Mouse (Mus musculus): Measurements from ENCODE around the gene Bend5. TPM values are rescaled to one million over a fixed set of nuclear protein-coding genes. Genes with fewer than 3 reads are reported as not detected.

The Bend5 gene
- total and polyA plus RNA-seq, 3 experiments, result not detected

- H3K36me3 ChIP-seq (ENCODE audit: control insufficient read depth in 1 of 2, insufficient read depth in 2 of 2, low read length in 2 of 2), result no peaks in the 10 kb centered on the region
- no peak overlapping the region for H3K27ac ChIP-seq (ENCODE audit: control insufficient read depth, low read depth, low read length)
- H3K79me2 ChIP-seq (ENCODE audit: control insufficient read depth, insufficient read depth, low read length, poor library complexity), result no peaks in the 10 kb centered on the region
- H3K4me1 ChIP-seq (ENCODE audit: control insufficient read depth in 1 of 2, insufficient read depth in 2 of 2, low read length in 2 of 2), result no peaks in the 10 kb centered on the region
- no peak overlapping the region for H3K9ac ChIP-seq (ENCODE audit: control insufficient read depth, low read depth, low read length, poor library complexity, severe bottlenecking)
- no peak overlapping the region for H3K4me3 ChIP-seq (ENCODE audit: control insufficient read depth in 1 of 2, insufficient read depth in 1 of 2, low read depth in 2 of 2, low read length in 2 of 2)
- H3K9me3 ChIP-seq (replicated peaks; ENCODE audit: insufficient read depth, low read length), result no peaks in the 10 kb centered on the region
- TF ChIP-seq TCF12 (IDR thresholded peaks at IDR 0.05; ENCODE audit: low read depth, low read length) (no peak), ZNF384 (IDR thresholded peaks at IDR 0.05; ENCODE audit: low read depth, low read length) (no peak), EP300 (IDR thresholded peaks at IDR 0.05; ENCODE audit: low read depth in 1 of 2, low read length in 2 of 2) (no peak), RCOR1 (IDR thresholded peaks at IDR 0.05; ENCODE audit: low read depth, low read length) (no peak), POLR2A (IDR thresholded peaks at IDR 0.05; ENCODE audit: control insufficient read depth in 1 of 2, insufficient read depth in 1 of 2, low read depth in 1 of 2, low read length in 2 of 2, poor library complexity in 1 of 2) (no peak)
- no peak for DNase-seq (ENCODE audit: low read depth, low spot score)
- H3K27me3 ChIP-seq (ENCODE audit: control insufficient read depth in 1 of 2, insufficient read depth in 2 of 2, low read length in 2 of 2), result no peaks in the 10 kb centered on the region
Observed at GRCm38 (mm10) chr4:111390736-111391135, 24.1 kb upstream of the Bend5 start.

- no peaks in the 10 kb centered on the region for H3K27me3 ChIP-seq (ENCODE audit: control insufficient read depth in 1 of 2, insufficient read depth in 2 of 2, low read length in 2 of 2)
- H3K79me2 ChIP-seq (ENCODE audit: control insufficient read depth, insufficient read depth, low read length, poor library complexity), result no peaks in the 10 kb centered on the region
- no peak for TF ChIP-seq MAX (IDR thresholded peaks at IDR 0.05; ENCODE audit: low read length)
- TF ChIP-seq MAZ (IDR thresholded peaks at IDR 0.05; ENCODE audit: low read depth, low read length), result no peak
- no peak for TF ChIP-seq USF2 (IDR thresholded peaks at IDR 0.05; ENCODE audit: borderline replicate concordance in 1 of 2, insufficient read depth in 1 of 2, low read depth in 1 of 2, low read length in 2 of 2)
- TF ChIP-seq TBP (IDR thresholded peaks at IDR 0.05; ENCODE audit: low read depth, low read length), result no peak
- TF ChIP-seq USF1 (IDR thresholded peaks at IDR 0.05; ENCODE audit: low read depth, low read length), result no peak
- TF ChIP-seq E2F4 (IDR thresholded peaks at IDR 0.05; ENCODE audit: borderline replicate concordance, low read depth, low read length), result no peak
- TF ChIP-seq SIN3A (IDR thresholded peaks at IDR 0.05; ENCODE audit: low read length), result no peak
- no peak for TF ChIP-seq MYC (IDR thresholded peaks at IDR 0.05; ENCODE audit: low read depth, low read length)
- no peak overlapping the region for H3K4me3 ChIP-seq (ENCODE audit: control insufficient read depth in 1 of 2, insufficient read depth in 1 of 2, low read depth in 2 of 2, low read length in 2 of 2)
- no peak for DNase-seq (ENCODE audit: low read depth, low spot score)
- H3K9me3 ChIP-seq (replicated peaks; ENCODE audit: insufficient read depth, low read length), result no peaks in the 10 kb centered on the region
- no peaks in the 10 kb centered on the region for H3K4me1 ChIP-seq (ENCODE audit: control insufficient read depth in 1 of 2, insufficient read depth in 2 of 2, low read length in 2 of 2)
- H3K9ac ChIP-seq (ENCODE audit: control insufficient read depth, low read depth, low read length, poor library complexity, severe bottlenecking), result no peak overlapping the region
- H3K36me3 ChIP-seq (ENCODE audit: control insufficient read depth in 1 of 2, insufficient read depth in 2 of 2, low read length in 2 of 2), result no peaks in the 10 kb centered on the region
- H3K27ac ChIP-seq (ENCODE audit: control insufficient read depth, low read depth, low read length), result no peak overlapping the region
Observed at GRCm38 (mm10) chr4:111399784-111400183, 15.0 kb upstream of the Bend5 start.

- DNase-seq (ENCODE audit: low read depth, low spot score), result no peak
- Histone ChIP-seq H3K4me1 (ENCODE audit: control insufficient read depth in 1 of 2, insufficient read depth in 2 of 2, low read length in 2 of 2) (no peaks in the 10 kb centered on the region), H3K79me2 (ENCODE audit: control insufficient read depth, insufficient read depth, low read length, poor library complexity) (no peaks in the 10 kb centered on the region), H3K9ac (ENCODE audit: control insufficient read depth, low read depth, low read length, poor library complexity, severe bottlenecking) (no peak overlapping the region), H3K27ac (ENCODE audit: control insufficient read depth, low read depth, low read length) (no peak overlapping the region), H3K27me3 (ENCODE audit: control insufficient read depth in 1 of 2, insufficient read depth in 2 of 2, low read length in 2 of 2) (no peaks in the 10 kb centered on the region), H3K4me3 (ENCODE audit: control insufficient read depth in 1 of 2, insufficient read depth in 1 of 2, low read depth in 2 of 2, low read length in 2 of 2) (no peak overlapping the region), H3K9me3 (replicated peaks; ENCODE audit: insufficient read depth, low read length) (no peaks in the 10 kb centered on the region; the same call in 1 of the 2 replicates), H3K36me3 (ENCODE audit: control insufficient read depth in 1 of 2, insufficient read depth in 2 of 2, low read length in 2 of 2) (no peaks in the 10 kb centered on the region)
- no peak for TF ChIP-seq CHD2 (IDR thresholded peaks at IDR 0.05; ENCODE audit: low read length)
- TF ChIP-seq CHD1 (IDR thresholded peaks at IDR 0.05; ENCODE audit: low read depth, low read length), result no peak
- no peak for TF ChIP-seq ZC3H11A (IDR thresholded peaks at IDR 0.05; ENCODE audit: low read depth, low read length)
- no peak for TF ChIP-seq MXI1 (IDR thresholded peaks at IDR 0.05; ENCODE audit: low read depth, low read length)
- no peak for TF ChIP-seq GABPA (IDR thresholded peaks at IDR 0.05; ENCODE audit: low read depth, low read length)
- TF ChIP-seq POLR2AphosphoS5 (IDR thresholded peaks at IDR 0.05; ENCODE audit: borderline replicate concordance, low read depth, low read length), result no peak
- TF ChIP-seq RCOR1 (IDR thresholded peaks at IDR 0.05; ENCODE audit: low read depth, low read length), result no peak
- no peak for TF ChIP-seq MYC (IDR thresholded peaks at IDR 0.05; ENCODE audit: low read depth, low read length)
- TF ChIP-seq UBTF (IDR thresholded peaks at IDR 0.05; ENCODE audit: borderline replicate concordance, insufficient read depth, low read depth, low read length), result no peak
- no peak for TF ChIP-seq TCF12 (IDR thresholded peaks at IDR 0.05; ENCODE audit: low read depth, low read length)
- no peak for TF ChIP-seq ELF1 (IDR thresholded peaks at IDR 0.05; ENCODE audit: low read depth, low read length)
- no peak for TF ChIP-seq ZMIZ1 (IDR thresholded peaks at IDR 0.05; ENCODE audit: low read depth, low read length)
- no peak for TF ChIP-seq POLR2AphosphoS2 (IDR thresholded peaks at IDR 0.05; ENCODE audit: low read length)
- no peak for TF ChIP-seq BHLHE40 (IDR thresholded peaks at IDR 0.05; ENCODE audit: borderline replicate concordance, low read depth, low read length)
- no peak for TF ChIP-seq POLR2A (IDR thresholded peaks at IDR 0.05; ENCODE audit: control insufficient read depth in 1 of 2, insufficient read depth in 1 of 2, low read depth in 1 of 2, low read length in 2 of 2, poor library complexity in 1 of 2)
- TF ChIP-seq JUND (IDR thresholded peaks at IDR 0.05; ENCODE audit: low read depth, low read length), result no peak
- no peak for TF ChIP-seq CTCF (IDR thresholded peaks at IDR 0.05 in 2 of 3, conservative IDR thresholded peaks at IDR 0.05 in 1 of 3; ENCODE audit: control insufficient read depth in 1 of 3, insufficient read depth in 1 of 3, low read depth in 2 of 3, low read length in 3 of 3, poor library complexity in 1 of 3, severe bottlenecking in 1 of 3)
- no peak for TF ChIP-seq USF2 (IDR thresholded peaks at IDR 0.05; ENCODE audit: borderline replicate concordance in 1 of 2, insufficient read depth in 1 of 2, low read depth in 1 of 2, low read length in 2 of 2)
- TF ChIP-seq USF1 (IDR thresholded peaks at IDR 0.05; ENCODE audit: low read depth, low read length), result no peak
- no peak for TF ChIP-seq MAZ (IDR thresholded peaks at IDR 0.05; ENCODE audit: low read depth, low read length)
Observed at GRCm38 (mm10) chr4:111400676-111401075, 14.1 kb upstream of the Bend5 start.
